Mouse (Mus musculus): ENCODE data around the gene Slc17a1.

GRCm38 (mm10) chr13:23839308-23839707, 28.2 kb upstream of the Slc17a1 start, which contains the start of gene Slc17a3:
- TF ChIP-seq CTCF (IDR thresholded peaks at IDR 0.05; ENCODE audit: insufficient read depth, low read length) (no peak), POLR2A (IDR thresholded peaks at IDR 0.05; ENCODE audit: borderline replicate concordance, extremely low read depth, low read depth, low read length) (no peak)
